ENCODE assay signal across 7 mouse cellular contexts in the genomic region with DNA sequence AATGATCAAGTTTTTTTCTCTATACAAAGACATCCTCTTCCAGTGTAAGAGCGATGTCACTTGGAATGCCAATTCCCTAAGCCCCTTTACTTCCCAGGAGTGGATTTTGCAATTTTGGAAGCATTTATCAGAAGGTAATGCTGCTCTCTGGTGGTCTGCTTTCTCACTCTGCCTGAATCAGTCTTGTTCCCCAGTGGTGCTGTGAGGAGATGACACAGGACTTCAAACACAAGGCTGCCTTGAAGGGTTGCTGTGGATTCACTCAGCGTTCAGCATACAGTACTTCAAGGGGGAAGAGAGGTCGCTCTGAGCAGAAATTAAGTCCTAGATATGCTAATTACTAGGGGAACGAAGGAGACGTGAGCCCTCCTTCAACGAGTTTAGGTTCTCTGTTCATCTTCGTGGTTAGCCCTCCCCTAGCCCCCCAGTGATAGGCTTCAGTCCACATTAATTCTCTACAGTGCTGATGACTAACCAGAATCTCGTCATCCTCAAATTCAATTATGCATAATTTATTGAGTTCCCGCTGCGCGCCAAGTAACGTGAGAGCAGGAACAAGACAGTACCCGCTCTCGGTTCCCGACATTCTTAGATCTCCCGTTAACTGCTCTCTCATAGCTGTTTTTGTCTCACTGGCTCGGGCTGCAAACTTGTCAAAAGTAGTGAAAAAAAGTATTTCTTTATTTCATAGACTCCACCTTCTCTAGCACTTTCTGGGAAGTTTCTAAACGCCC. TPM values are rescaled to one million over a fixed set of nuclear protein-coding genes. Genes with fewer than 3 reads are reported as not detected.
A peak's percentile ranks its signal among the peaks of the same experiment; 100 is the strongest.
DNase-seq lines count a peak whose midpoint lies in the region; ATAC-seq lines count a peak whose summit lies in the region.

No protein-coding gene starts in this region.

- no peaks in the 10 kb centered on the region; the same call in 1 of the 2 replicates for H3K9me3 ChIP-seq in liver, embryonic 11.5 days (ENCODE audit: control insufficient read depth, low read length)
- no peaks in the 10 kb centered on the region for H3K9me3 ChIP-seq in hindbrain, embryonic 16.5 days (ENCODE audit: control insufficient read depth, low read length)

- no peaks in the 10 kb centered on the region; the same call in 1 of the 2 replicates for H3K4me1 ChIP-seq in liver, embryonic 11.5 days (replicated peaks; ENCODE audit: control insufficient read depth, insufficient read depth, low read length)
- H3K4me1 ChIP-seq in hindbrain, embryonic 16.5 days (ENCODE audit: control insufficient read depth, insufficient read depth, low read depth, low read length): no peaks in the 10 kb centered on the region; the same call in 1 of the 2 replicates

- H3K4me2 ChIP-seq in liver, embryonic 11.5 days: peak overlapping the region; percentile 72
- H3K4me2 ChIP-seq in hindbrain, embryonic 16.5 days (ENCODE audit: low read length): peak overlapping the region; percentile 79

- DNase-seq in liver, embryonic 11.5 days (ENCODE audit: low spot score): no peak
- DNase-seq in liver: no peak
- peak; percentile 32 for DNase-seq in R1 (ENCODE audit: low read depth, low spot score)
- DNase-seq in embryo, embryonic 9.5 days (ENCODE audit: extremely low spot score): peak; percentile 17
- peak; percentile 61 for DNase-seq in mesoderm, embryonic 11.5 days (ENCODE audit: low read depth, low spot score)
- DNase-seq in c-Kit-positive CD71-positive TER-119-positive erythroid progenitor cells, embryonic 14.5 days (ENCODE audit: low spot score): no peak

- 9% methylated on average over 18 of the region's 18 CpGs for WGBS in liver, embryonic 11.5 days
- 2% methylated on average over 18 of the region's 18 CpGs for WGBS in hindbrain, embryonic 16.5 days

- H3K27ac ChIP-seq in liver, embryonic 11.5 days (ENCODE audit: low read depth, low read length): no peak overlapping the region
- no peak overlapping the region for H3K27ac ChIP-seq in hindbrain, embryonic 16.5 days (ENCODE audit: low read depth, low read length)

- H3K4me3 ChIP-seq in liver, embryonic 11.5 days (ENCODE audit: low read depth, low read length): peak overlapping the region; percentile 37
- peak overlapping the region; percentile 47 for H3K4me3 ChIP-seq in hindbrain, embryonic 16.5 days (ENCODE audit: low read length)

- H3K27me3 ChIP-seq in liver, embryonic 11.5 days (replicated peaks; ENCODE audit: control insufficient read depth, insufficient read depth, low read length): peaks cover 3% of the 10 kb centered on the region; the same call in 1 of the 2 replicates
- no peaks in the 10 kb centered on the region for H3K27me3 ChIP-seq in hindbrain, embryonic 16.5 days (replicated peaks; ENCODE audit: control insufficient read depth, insufficient read depth, low read length)

- no peaks in the 10 kb centered on the region for H3K36me3 ChIP-seq in liver, embryonic 11.5 days (ENCODE audit: control insufficient read depth, insufficient read depth, low read length)
- H3K36me3 ChIP-seq in hindbrain, embryonic 16.5 days (ENCODE audit: control insufficient read depth, insufficient read depth, low read length): no peaks in the 10 kb centered on the region

- no peak overlapping the region for H3K9ac ChIP-seq in liver, embryonic 11.5 days (ENCODE audit: low read depth, low read length)
- H3K9ac ChIP-seq in hindbrain, embryonic 16.5 days (ENCODE audit: low read depth, low read length): peak overlapping the region; percentile 19; the same call in 1 of the 2 replicates

- 0 out of 2 replicates have a peak, but pooled peaks have one; percentile 15 for ATAC-seq in liver, embryonic 11.5 days (replicated peaks; ENCODE audit: low FRiP score)
- peak; percentile 60 for ATAC-seq in hindbrain, embryonic 16.5 days

RNA-seq across cellular contexts. Expression of a gene that starts 0.6 kb away (rescaled TPM):
- 0.99 and 1.6 TPM in 2 replicates for polyA plus RNA-seq in liver, embryonic 11.5 days (2014; fragmentation: Nextera tagmentation; extraction: Ambion mirVana)
- polyA plus RNA-seq in hindbrain, embryonic 16.5 days (2015; fragmentation: Nextera tagmentation; extraction: Ambion mirVana): 1.2 and 1.3 TPM in 2 replicates

RNA-seq across cellular contexts. Expression of a gene that starts 10.0 kb away (rescaled TPM):
- polyA plus RNA-seq in liver, embryonic 11.5 days (2014; fragmentation: Nextera tagmentation; extraction: Ambion mirVana): 1.9 and 2.0 TPM in 2 replicates
- 0.27 and 0.28 TPM in 2 replicates for polyA plus RNA-seq in hindbrain, embryonic 16.5 days (2015; fragmentation: Nextera tagmentation; extraction: Ambion mirVana)

RNA-seq across cellular contexts. Expression of a gene that starts 42.4 kb away (rescaled TPM):
- 3.5 and 4.6 TPM in 2 replicates for polyA plus RNA-seq in liver, embryonic 11.5 days (2014; fragmentation: Nextera tagmentation; extraction: Ambion mirVana)
- polyA plus RNA-seq in hindbrain, embryonic 16.5 days (2015; fragmentation: Nextera tagmentation; extraction: Ambion mirVana): 0.59 and 0.62 TPM in 2 replicates

Comparison
In these comparisons a context has a peak if more than half of its experiments do, and no peak if none do; other contexts are left out.
1. DNase-seq: peak in R1 (single experiment), embryo, embryonic 9.5 days (single experiment) and mesoderm, embryonic 11.5 days (single experiment); none in liver, embryonic 11.5 days (single experiment), liver (single experiment) and c-Kit-positive CD71-positive TER-119-positive erythroid progenitor cells, embryonic 14.5 days (single experiment).